Mouse (Mus musculus) megakaryocyte, embryonic 14.5 days (primary cell): ENCODE measurements around the gene Gnao1. TPM values are rescaled to one million over a fixed set of nuclear protein-coding genes. Genes with fewer than 3 reads are reported as not detected.

Experiments used
- H3K27me3 ChIP-seq: replicated peaks from 2 replicates; pipeline ENCODE3; 2012; ENCODE audit warnings: inconsistent platforms
- H3K36me3 ChIP-seq: replicated peaks from 2 replicates; pipeline ENCODE3; 2012; ENCODE audit warnings: low read length, inconsistent platforms, mixed read lengths
- H3K4me1 ChIP-seq: 2 replicates; pipeline ENCODE4 v1.6.1; 2012; ENCODE audit warnings: inconsistent platforms
- H3K4me3 ChIP-seq: replicated peaks from 2 replicates; pipeline ENCODE3; 2012; ENCODE audit warnings: moderate library complexity, mild to moderate bottlenecking, inconsistent platforms
- H3K9me3 ChIP-seq: 2 replicates; pipeline ENCODE4 v1.6.1; 2012; ENCODE audit warnings: inconsistent platforms
- FLI1 ChIP-seq: IDR thresholded peaks from 2 replicates; pipeline ENCODE4 v1.6.1; 2012; ENCODE audit warnings: low read length, inconsistent platforms, mixed read lengths
- GATA1 ChIP-seq: IDR thresholded peaks from 3 replicates; pipeline ENCODE4 v1.6.1; 2012; ENCODE audit warnings: mixed read lengths, low read length, inconsistent platforms, borderline replicate concordance
- polyA plus RNA-seq: library from polyadenylated mRNA; stranded (reverse); fragments of >175 nt; gene quantifications from 2 replicates; pipeline ENCODE4 v1.2.3, GENCODE M21; 2012; ENCODE audit warnings: low replicate concordance; ENCODE audit not compliant: insufficient read depth

Gnao1 gene
- polyA plus RNA-seq, 1 experiment: not detected

DNA sequence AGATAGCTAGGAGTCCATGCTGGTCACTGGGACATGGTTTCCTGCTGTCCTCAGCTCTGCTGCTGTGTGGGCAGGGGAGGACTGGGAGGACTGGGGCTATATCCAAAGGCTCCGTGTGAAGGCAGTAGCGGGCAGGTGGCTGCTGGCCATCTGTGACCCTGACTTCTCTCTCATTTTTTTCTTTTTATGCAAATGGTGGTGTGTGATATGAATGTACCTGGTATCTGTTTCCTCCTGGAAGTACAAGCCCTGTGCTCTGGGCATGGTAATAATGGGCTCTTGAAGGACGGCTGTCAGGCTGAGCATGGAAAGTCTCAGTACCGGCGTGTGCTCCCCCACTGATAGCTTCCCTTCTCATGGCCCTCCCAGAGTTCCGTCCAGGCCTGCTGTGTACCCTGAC lies 151.1 kb downstream of the Gnao1 start:
- no peaks in the 10 kb centered on the region for H3K9me3 ChIP-seq
- TF ChIP-seq GATA1 (no peak), FLI1 (no peak)
- H3K4me1 ChIP-seq: no peaks in the 10 kb centered on the region
- no peak overlapping the region for H3K4me3 ChIP-seq
- peaks cover 62% of the 10 kb centered on the region for H3K27me3 ChIP-seq
- H3K36me3 ChIP-seq: no peaks in the 10 kb centered on the region

DNA sequence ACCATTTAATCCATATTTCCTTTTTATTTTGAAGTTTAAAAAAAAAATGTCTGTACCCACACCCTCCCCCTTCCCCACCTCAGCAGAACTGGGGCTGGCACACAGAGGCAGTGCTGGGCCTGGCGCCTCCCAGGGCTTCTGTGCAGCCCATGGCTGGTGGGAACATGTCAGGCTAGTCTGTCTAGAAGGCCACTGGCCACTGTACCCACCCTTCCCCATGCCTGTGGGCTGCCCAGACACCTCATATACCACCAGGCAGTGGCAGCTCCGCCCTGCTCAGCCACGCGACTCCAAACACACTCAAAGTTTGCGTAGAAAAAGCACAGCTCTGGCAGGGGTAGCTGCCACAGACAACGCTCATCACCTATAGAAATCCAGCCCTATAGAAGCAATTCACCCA lies 158.5 kb downstream of the Gnao1 start:
- no peak for TF ChIP-seq GATA1
- TF ChIP-seq FLI1: no peak
- Histone ChIP-seq H3K36me3 (peaks cover 41% of the 10 kb centered on the region), H3K9me3 (no peaks in the 10 kb centered on the region), H3K27me3 (peaks cover 13% of the 10 kb centered on the region), H3K4me3 (no peak overlapping the region), H3K4me1 (0 out of 2 replicates have a peak, but pooled peaks cover 3% of the 10 kb centered on the region)

DNA sequence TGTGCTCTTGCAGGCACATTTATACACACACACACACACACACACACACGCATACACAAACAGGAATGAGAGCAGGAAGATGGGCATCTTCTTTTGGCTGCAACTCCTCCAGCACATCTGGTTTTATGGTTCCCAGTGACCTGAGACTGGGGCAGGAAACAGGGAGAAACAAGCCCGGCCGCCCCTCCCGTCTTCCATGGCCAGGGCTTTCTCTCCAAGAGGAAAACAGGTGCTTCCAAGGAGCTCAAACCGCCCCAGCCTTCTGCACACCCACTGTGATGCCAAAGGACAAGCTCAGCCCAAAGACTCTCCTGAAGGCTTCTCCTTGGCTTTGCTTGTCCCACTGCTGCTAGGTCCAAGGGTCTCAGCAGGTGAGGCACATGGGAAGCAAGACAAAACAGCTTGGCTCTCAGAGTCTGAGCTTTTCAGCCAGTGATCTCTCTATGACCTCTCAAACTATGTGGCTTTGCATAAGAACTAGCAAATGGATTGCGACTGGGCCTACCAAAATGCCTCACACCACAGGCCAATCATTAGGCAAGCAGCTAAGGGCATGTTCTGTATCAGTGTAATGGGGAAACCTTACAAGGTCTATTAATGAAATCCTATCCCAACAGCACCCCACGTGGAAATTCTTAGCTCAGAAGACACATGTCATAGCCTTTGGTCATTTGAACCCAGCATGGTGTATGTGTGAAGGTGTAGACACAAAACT lies 160.0 kb downstream of the Gnao1 start:
- Histone ChIP-seq H3K4me3 (no peak overlapping the region), H3K4me1 (0 out of 2 replicates have a peak, but pooled peaks cover 3% of the 10 kb centered on the region), H3K27me3 (peaks cover 4% of the 10 kb centered on the region), H3K9me3 (no peaks in the 10 kb centered on the region), H3K36me3 (peaks cover 56% of the 10 kb centered on the region)
- TF ChIP-seq FLI1 (no peak), GATA1 (no peak)

DNA sequence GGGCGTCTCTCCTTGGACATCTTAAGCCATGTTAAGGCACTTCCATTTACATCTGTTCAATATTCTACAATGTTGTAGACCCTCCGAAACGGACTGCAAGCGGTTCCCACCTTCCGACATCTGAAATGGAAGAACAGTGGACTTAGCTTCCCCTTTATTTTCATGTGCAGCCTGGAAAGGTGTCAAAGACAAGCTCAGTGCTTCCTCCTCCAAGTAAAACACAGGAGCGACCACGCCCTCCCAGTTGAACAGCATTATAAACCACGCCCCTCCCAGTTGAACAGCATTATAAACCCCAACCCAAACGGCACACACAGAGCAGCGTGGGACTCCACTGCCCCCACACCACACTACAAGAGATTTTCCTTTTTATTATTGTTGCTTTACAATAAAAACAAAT lies 161.7 kb downstream of the Gnao1 start:
- Histone ChIP-seq H3K36me3 (peaks cover 73% of the 10 kb centered on the region), H3K4me3 (no peak overlapping the region), H3K4me1 (0 out of 2 replicates have a peak, but pooled peaks cover 3% of the 10 kb centered on the region), H3K27me3 (no peaks in the 10 kb centered on the region), H3K9me3 (no peaks in the 10 kb centered on the region)
- no peak for TF ChIP-seq GATA1
- no peak for TF ChIP-seq FLI1

DNA sequence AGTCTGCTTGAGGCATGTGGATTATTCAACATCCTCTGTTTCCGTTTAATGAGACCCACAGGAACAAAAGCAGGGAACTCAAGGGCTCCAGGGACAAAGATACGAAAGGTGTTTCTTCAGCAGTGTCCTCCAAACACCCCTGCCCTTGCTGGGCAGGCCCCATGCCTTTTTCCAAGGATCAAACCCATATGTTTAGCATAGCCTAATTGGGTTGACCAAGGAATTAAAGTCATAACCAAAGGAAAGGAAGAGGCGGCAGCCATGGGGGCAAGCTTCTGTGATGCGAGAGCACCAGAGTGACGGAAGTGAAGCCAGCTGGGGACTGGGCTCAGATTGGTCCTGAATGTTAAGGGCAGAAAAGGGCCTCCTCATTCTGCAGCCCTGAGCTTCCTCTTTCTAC lies 162.4 kb downstream of the Gnao1 start:
- H3K36me3 ChIP-seq: peaks cover 79% of the 10 kb centered on the region

DNA sequence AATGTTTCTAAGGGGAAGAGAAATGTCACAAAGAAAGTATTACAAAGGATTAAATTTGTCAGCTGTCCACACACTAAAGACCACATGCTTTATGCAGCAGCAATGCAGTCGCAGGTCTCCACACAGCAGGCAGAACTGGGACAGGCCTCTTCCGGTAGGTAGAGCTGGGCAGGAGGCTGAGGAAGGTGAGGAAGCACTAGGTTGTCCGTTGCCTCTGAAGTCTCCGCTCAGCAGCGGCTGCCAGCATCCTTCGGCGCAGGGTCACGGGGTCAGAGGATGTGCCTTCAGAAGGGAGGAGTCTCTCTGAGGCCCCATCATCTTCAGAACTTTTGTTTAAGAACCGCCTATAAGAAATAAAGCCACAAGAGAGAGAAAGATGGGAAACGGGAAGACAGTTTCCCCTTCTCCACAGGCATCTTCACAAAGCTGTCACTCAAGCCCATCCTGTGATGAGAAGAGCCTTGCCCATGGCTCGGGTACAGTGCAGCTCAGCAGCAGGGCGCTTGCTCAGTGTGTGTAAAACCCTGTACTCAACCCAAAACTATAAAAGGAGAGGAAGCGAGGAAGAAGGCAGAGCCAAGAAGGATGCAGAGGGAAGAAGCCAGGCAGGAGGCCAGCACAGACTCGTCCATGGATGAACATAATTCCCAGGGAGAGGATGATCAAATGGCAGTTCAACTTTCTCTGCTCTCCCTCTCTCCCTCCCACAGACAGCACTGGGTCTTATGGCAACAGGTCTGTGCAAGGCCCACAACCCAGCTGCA lies 163.4 kb downstream of the Gnao1 start:
- Histone ChIP-seq H3K36me3 (peaks cover 88% of the 10 kb centered on the region), H3K9me3 (peaks cover 2% of the 10 kb centered on the region; the same call in 1 of the 2 replicates), H3K4me1 (0 out of 2 replicates have a peak, but pooled peaks cover 3% of the 10 kb centered on the region), H3K27me3 (no peaks in the 10 kb centered on the region), H3K4me3 (no peak overlapping the region)
- TF ChIP-seq GATA1 (no peak), FLI1 (no peak)

More for the DNA sequence above, 162.4 kb downstream of the Gnao1 start:
- Histone ChIP-seq H3K27me3 (no peaks in the 10 kb centered on the region), H3K4me3 (no peak overlapping the region), H3K4me1 (0 out of 2 replicates have a peak, but pooled peaks cover 3% of the 10 kb centered on the region), H3K9me3 (no peaks in the 10 kb centered on the region)
- TF ChIP-seq GATA1 (no peak), FLI1 (no peak)

DNA sequence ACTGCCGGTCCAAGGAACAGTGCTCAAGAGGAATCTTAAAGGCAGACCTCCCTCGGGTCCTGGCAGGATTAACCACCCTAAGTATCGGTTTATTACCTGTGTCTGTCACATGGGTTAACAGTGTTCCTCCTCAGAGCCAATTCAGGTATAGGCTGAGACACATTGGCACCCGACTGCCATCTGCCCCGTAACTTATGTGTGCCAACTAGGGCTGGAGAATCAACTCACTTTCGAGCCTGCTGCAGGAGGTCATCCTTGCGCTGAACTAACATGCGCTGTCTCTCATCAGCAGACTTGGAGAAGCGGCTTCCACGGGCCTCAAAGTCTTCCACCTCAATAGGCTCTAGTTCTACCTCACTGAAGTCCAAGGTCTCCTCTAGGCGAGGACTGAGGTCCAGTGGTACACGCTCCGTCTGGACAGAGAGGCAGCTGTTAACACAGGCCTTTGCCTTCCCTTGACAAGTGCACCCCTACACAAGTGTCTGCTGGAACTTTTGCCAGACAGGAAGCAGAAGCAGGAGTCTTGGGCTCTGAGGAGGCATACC lies 164.1 kb downstream of the Gnao1 start:
- TF ChIP-seq GATA1 (no peak), FLI1 (no peak)

DNA sequence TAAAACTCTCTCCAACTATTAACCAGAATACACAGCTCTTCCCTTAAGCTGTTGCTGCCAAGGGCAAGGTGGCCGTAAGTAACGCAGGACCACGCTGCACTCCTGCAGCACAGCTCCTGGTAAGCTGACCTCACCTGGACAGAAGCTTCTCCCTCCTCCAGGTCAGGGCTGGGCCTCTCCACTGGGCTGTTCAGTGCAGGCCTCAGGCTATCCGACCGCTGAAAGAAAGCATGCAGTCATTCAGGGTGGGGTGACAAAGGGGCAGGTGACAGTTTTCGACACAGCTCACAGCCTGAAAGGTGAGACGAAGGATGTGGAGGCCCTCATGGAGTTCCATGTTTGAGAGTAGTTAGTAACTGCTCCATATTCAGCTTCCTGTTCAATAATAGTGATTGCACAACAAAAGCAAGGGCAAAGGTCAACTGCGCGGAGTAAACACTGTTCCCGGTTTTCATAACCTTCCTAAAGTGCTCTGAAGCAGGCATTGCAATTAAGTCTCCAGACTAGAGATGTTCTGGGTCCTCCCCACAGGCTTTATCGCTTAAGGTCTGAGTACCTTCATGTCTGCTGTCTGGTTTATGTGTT lies 164.9 kb downstream of the Gnao1 start:
- H3K36me3 ChIP-seq: peaks cover 98% of the 10 kb centered on the region
- no peak overlapping the region for H3K4me3 ChIP-seq
- no peaks in the 10 kb centered on the region for H3K4me1 ChIP-seq
- peaks cover 2% of the 10 kb centered on the region; the same call in 1 of the 2 replicates for H3K9me3 ChIP-seq
- no peaks in the 10 kb centered on the region for H3K27me3 ChIP-seq
- TF ChIP-seq GATA1 (no peak), FLI1 (no peak)

More for the DNA sequence above, 164.1 kb downstream of the Gnao1 start:
- H3K4me3 ChIP-seq: no peak overlapping the region
- peaks cover 95% of the 10 kb centered on the region for H3K36me3 ChIP-seq
- H3K9me3 ChIP-seq: peaks cover 2% of the 10 kb centered on the region; the same call in 1 of the 2 replicates
- H3K27me3 ChIP-seq: no peaks in the 10 kb centered on the region
- H3K4me1 ChIP-seq: no peaks in the 10 kb centered on the region

DNA sequence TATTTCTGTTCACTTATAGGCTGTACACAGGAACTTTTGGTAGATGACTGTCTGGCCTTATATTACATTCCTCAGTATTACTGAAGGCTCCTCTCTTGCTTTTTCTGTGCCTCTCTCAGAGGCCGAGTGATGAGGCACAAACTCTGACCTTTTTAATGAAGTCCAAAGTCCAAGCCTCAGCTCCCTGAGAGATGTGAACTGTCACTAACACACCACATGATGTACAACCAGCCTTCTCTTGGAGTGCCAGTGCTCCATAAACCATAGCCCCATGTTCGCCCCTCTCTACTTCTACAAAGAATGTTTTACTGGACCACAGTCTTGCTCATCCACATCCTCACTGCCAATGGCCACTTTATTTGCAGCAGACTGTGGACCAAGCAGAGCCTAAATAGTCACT lies 165.6 kb downstream of the Gnao1 start:
- Histone ChIP-seq H3K36me3 (peaks cover 98% of the 10 kb centered on the region), H3K27me3 (no peaks in the 10 kb centered on the region), H3K9me3 (peaks cover 2% of the 10 kb centered on the region; the same call in 1 of the 2 replicates), H3K4me3 (no peak overlapping the region), H3K4me1 (no peaks in the 10 kb centered on the region)
- TF ChIP-seq FLI1 (no peak), GATA1 (no peak)
